Mouse (Mus musculus): ENCODE data around the gene Ilf2.

The Ilf2 gene

GRCm38 (mm10) chr3:90461935-90462334 is 14.0 kb upstream of the Ilf2 start:
- no peak for DNase-seq (ENCODE audit: low read depth, low spot score)

GRCm38 (mm10) chr3:90462579-90462978 is 13.3 kb upstream of the Ilf2 start:
- no peak for DNase-seq (ENCODE audit: low read depth, low spot score)

- DNase-seq (ENCODE audit: low read depth, low spot score) = no peak
These were observed 11.3 kb upstream of the Ilf2 start for GRCm38 (mm10) chr3:90464552-90465080.

GRCm38 (mm10) chr3:90465081-90465685 is 10.7 kb upstream of the Ilf2 start:
- no peak for DNase-seq (ENCODE audit: low read depth, low spot score)

GRCm38 (mm10) chr3:90465686-90466310 is 10.1 kb upstream of the Ilf2 start, which contains the start of gene Npr1:
Gene Npr1 (minus strand): TSS chr3:90465866.
- no peak for DNase-seq (ENCODE audit: low read depth, low spot score)

- DNase-seq (ENCODE audit: low read depth, low spot score) = peak; percentile 65
These were observed 9.6 kb upstream of the Ilf2 start for GRCm38 (mm10) chr3:90466311-90466766.

- DNase-seq (ENCODE audit: low read depth, low spot score) = no peak
These were observed 8.2 kb upstream of the Ilf2 start for GRCm38 (mm10) chr3:90467618-90468300.

GRCm38 (mm10) chr3:90472213-90472612 is 3.7 kb upstream of the Ilf2 start:
- no peak for DNase-seq (ENCODE audit: low read depth, low spot score)

- DNase-seq (ENCODE audit: low read depth, low spot score) = no peak
These were observed 635 bp upstream of the Ilf2 start for GRCm38 (mm10) chr3:90475151-90475830.

GRCm38 (mm10) chr3:90486998-90487397 is 11.1 kb downstream of the Ilf2 start:
- DNase-seq (ENCODE audit: low read depth, low spot score) = no peak

- no peak for DNase-seq (ENCODE audit: low read depth, low spot score)
These were observed 12.7 kb downstream of the Ilf2 start for GRCm38 (mm10) chr3:90488576-90488975.

GRCm38 (mm10) chr3:90490696-90491256 is 14.8 kb downstream of the Ilf2 start, which contains the start of gene Snapin:
Gene Snapin (minus strand): TSS chr3:90491033.
- peak; percentile 91 for DNase-seq (ENCODE audit: low read depth, low spot score)

- no peak for DNase-seq (ENCODE audit: low read depth, low spot score)
These were observed 15.4 kb downstream of the Ilf2 start for GRCm38 (mm10) chr3:90491350-90491749.

GRCm38 (mm10) chr3:90493831-90494540 is 18.1 kb downstream of the Ilf2 start:
- no peak for DNase-seq (ENCODE audit: low read depth, low spot score)

GRCm38 (mm10) chr3:90495850-90496525 is 20.1 kb downstream of the Ilf2 start:
- no peak for DNase-seq (ENCODE audit: low read depth, low spot score)

- no peak for DNase-seq (ENCODE audit: low read depth, low spot score)
These were observed 21.7 kb downstream of the Ilf2 start for GRCm38 (mm10) chr3:90497597-90497996.

GRCm38 (mm10) chr3:90503444-90503843 is 27.5 kb downstream of the Ilf2 start:
- DNase-seq (ENCODE audit: low read depth, low spot score) = no peak

- DNase-seq (ENCODE audit: low read depth, low spot score) = no peak
These were observed 29.3 kb downstream of the Ilf2 start for GRCm38 (mm10) chr3:90505216-90505615.

- no peak for DNase-seq (ENCODE audit: low read depth, low spot score)
These were observed 30.4 kb downstream of the Ilf2 start for GRCm38 (mm10) chr3:90506362-90506761.

- no peak for DNase-seq (ENCODE audit: low read depth, low spot score)
These were observed 32.5 kb downstream of the Ilf2 start for GRCm38 (mm10) chr3:90508287-90508949.
